Mouse (Mus musculus) fat pad, adult 2 months (tissue): ENCODE results near the gene Otos.
A peak's percentile ranks its signal among the peaks of the same experiment; 100 is the strongest.

Experiments
- DNase-seq: peaks from one replicate; pipeline ENCODE4 v3.0.0-alpha.2; 2011; ENCODE audit warnings: low read depth, low spot score; ENCODE audit errors: extremely low read depth

Otos gene

GRCm38 (mm10) chr1:92648673-92649072 is at the start of gene Otos:
Otos (minus strand) TSS chr1:92648841.
- DNase-seq: no peak

GRCm38 (mm10) chr1:92696848-92697247 is 48.2 kb upstream of the Otos start:
- no peak for DNase-seq

GRCm38 (mm10) chr1:92695751-92696150 is 47.1 kb upstream of the Otos start:
- DNase-seq: no peak

GRCm38 (mm10) chr1:92691166-92691844 is 42.7 kb upstream of the Otos start:
- no peak for DNase-seq

- no peak for DNase-seq
Observed at GRCm38 (mm10) chr1:92686994-92687393, 38.4 kb upstream of the Otos start.

- peak; percentile 49 for DNase-seq
Observed at GRCm38 (mm10) chr1:92683151-92683550, 34.5 kb upstream of the Otos start.

GRCm38 (mm10) chr1:92680668-92681603 is 32.3 kb upstream of the Otos start:
- no peak for DNase-seq

GRCm38 (mm10) chr1:92678757-92679156 is 30.1 kb upstream of the Otos start:
- no peak for DNase-seq

GRCm38 (mm10) chr1:92676676-92676975 is 28.0 kb upstream of the Otos start:
- no peak for DNase-seq

- DNase-seq: no peak
Observed at GRCm38 (mm10) chr1:92675932-92676675, 27.5 kb upstream of the Otos start.

GRCm38 (mm10) chr1:92673258-92673782 is 24.7 kb upstream of the Otos start:
- DNase-seq: no peak

- DNase-seq: no peak
Observed at GRCm38 (mm10) chr1:92671326-92671725, 22.7 kb upstream of the Otos start.

- no peak for DNase-seq
Observed at GRCm38 (mm10) chr1:92669430-92669829, 20.8 kb upstream of the Otos start.

GRCm38 (mm10) chr1:92667106-92667505 is 18.5 kb upstream of the Otos start:
- no peak for DNase-seq

- DNase-seq: no peak
Observed at GRCm38 (mm10) chr1:92659392-92659791, 10.8 kb upstream of the Otos start.

- DNase-seq: no peak
Observed at GRCm38 (mm10) chr1:92657025-92657820, 8.6 kb upstream of the Otos start.

- DNase-seq: no peak
Observed at GRCm38 (mm10) chr1:92654676-92655075, 6.0 kb upstream of the Otos start.

- no peak for DNase-seq
Observed at GRCm38 (mm10) chr1:92653179-92653578, 4.5 kb upstream of the Otos start.

- DNase-seq: no peak
Observed at GRCm38 (mm10) chr1:92651467-92651866, 2.8 kb upstream of the Otos start.

GRCm38 (mm10) chr1:92648197-92648596 is 444 bp downstream of the Otos start:
- no peak for DNase-seq

GRCm38 (mm10) chr1:92647752-92648151 is 889 bp downstream of the Otos start:
- no peak for DNase-seq
